Mouse (Mus musculus): ENCODE measurements around the gene Tead2. TPM values are rescaled to one million over a fixed set of nuclear protein-coding genes. Genes with fewer than 3 reads are reported as not detected.
"Not testable (repeated sequence)": the region's sequence is repeated elsewhere in the genome, so short reads cannot be mapped to it uniquely, and the experiment has no call there.

Gene Tead2
- polyA plus RNA-seq (2016; fragmentation: Nextera tagmentation; extraction: Ambion mirVana) = 324 and 370 TPM in 2 replicates

- under 1% methylated on average over 55 of the region's 55 CpGs for WGBS
- Histone ChIP-seq H3K4me1 (replicated peaks) (peaks cover 73% of the 10 kb centered on the region), H3K4me3 (peak within 1 kb of the TSS; percentile 81)
Observed at GRCm38 (mm10) chr7:45215673-45216441, at the start of gene Tead2. Gene Tead2, plus strand, starts transcription at chr7:45215753.

GRCm38 (mm10) chr7:45166950-45167401 is 48.6 kb upstream of the Tead2 start:
- 26% methylated on average over 10 of the region's 10 CpGs for WGBS

More at GRCm38 (mm10) chr7:45215673-45216441, at the start of gene Tead2:
- Histone ChIP-seq H3K27me3 (ENCODE audit: insufficient read depth, poor library complexity, severe bottlenecking) (peaks cover 17% of the 10 kb centered on the region), H3K36me3 (peaks cover 40% of the 10 kb centered on the region), H3K27ac (peak within 1 kb of the TSS; percentile 100), H3K9me3 (no peaks in the 10 kb centered on the region)
- peak; percentile 84 for DNase-seq (ENCODE audit: low spot score)

GRCm38 (mm10) chr7:45167761-45168445 is 47.6 kb upstream of the Tead2 start:
- H3K27me3 ChIP-seq (ENCODE audit: insufficient read depth, poor library complexity, severe bottlenecking) = peaks cover 100% of the 10 kb centered on the region
- H3K9me3 ChIP-seq = peaks cover 38% of the 10 kb centered on the region
- H3K36me3 ChIP-seq = no peaks in the 10 kb centered on the region
- peaks cover 30% of the 10 kb centered on the region for H3K4me1 ChIP-seq (replicated peaks)
- DNase-seq (ENCODE audit: low spot score) = no peak
- H3K4me3 ChIP-seq = peak overlapping the region; percentile 16; the same call in 1 of the 2 replicates
- H3K27ac ChIP-seq = peak overlapping the region; percentile 66
- WGBS = 2% methylated on average over 19 of the region's 19 CpGs

More at GRCm38 (mm10) chr7:45166950-45167401, 48.6 kb upstream of the Tead2 start:
- Histone ChIP-seq H3K4me3 (peak overlapping the region; percentile 16; the same call in 1 of the 2 replicates), H3K27ac (peak overlapping the region; percentile 51; the same call in 1 of the 2 replicates), H3K4me1 (replicated peaks) (peaks cover 38% of the 10 kb centered on the region), H3K36me3 (no peaks in the 10 kb centered on the region), H3K27me3 (ENCODE audit: insufficient read depth, poor library complexity, severe bottlenecking) (peaks cover 98% of the 10 kb centered on the region), H3K9me3 (peaks cover 31% of the 10 kb centered on the region)
- DNase-seq (ENCODE audit: low spot score) = no peak

- 6% methylated on average over 24 of the region's 24 CpGs for WGBS
- H3K36me3 ChIP-seq = no peaks in the 10 kb centered on the region
- H3K9me3 ChIP-seq = peaks cover 39% of the 10 kb centered on the region
- no peak for DNase-seq (ENCODE audit: low spot score)
- peaks cover 28% of the 10 kb centered on the region for H3K4me1 ChIP-seq (replicated peaks)
- no peak overlapping the region; the same call in 1 of the 2 replicates for H3K27ac ChIP-seq
- peaks cover 99% of the 10 kb centered on the region for H3K27me3 ChIP-seq (ENCODE audit: insufficient read depth, poor library complexity, severe bottlenecking)
- H3K4me3 ChIP-seq = 0 out of 2 replicates have a peak overlapping the region, but pooled peaks have one; percentile 2
Observed at GRCm38 (mm10) chr7:45168656-45169055, 46.9 kb upstream of the Tead2 start.

- H3K27me3 ChIP-seq (ENCODE audit: insufficient read depth, poor library complexity, severe bottlenecking) = peaks cover 99% of the 10 kb centered on the region
- no peaks in the 10 kb centered on the region for H3K36me3 ChIP-seq
- no peak overlapping the region for H3K27ac ChIP-seq
- H3K4me3 ChIP-seq = no peak overlapping the region
- H3K9me3 ChIP-seq = peaks cover 39% of the 10 kb centered on the region
- H3K4me1 ChIP-seq (replicated peaks) = peaks cover 22% of the 10 kb centered on the region
- DNase-seq (ENCODE audit: low spot score) = no peak
- 91% methylated on average over 3 of the region's 3 CpGs for WGBS
Observed at GRCm38 (mm10) chr7:45169495-45169894, 46.1 kb upstream of the Tead2 start.

GRCm38 (mm10) chr7:45172974-45173373 is 42.6 kb upstream of the Tead2 start:
- no peak for DNase-seq (ENCODE audit: low spot score)
- Histone ChIP-seq H3K4me3 (no peak overlapping the region), H3K36me3 (no peaks in the 10 kb centered on the region), H3K9me3 (peaks cover 39% of the 10 kb centered on the region), H3K27me3 (ENCODE audit: insufficient read depth, poor library complexity, severe bottlenecking) (peaks cover 99% of the 10 kb centered on the region), H3K27ac (no peak overlapping the region), H3K4me1 (replicated peaks) (peaks cover 38% of the 10 kb centered on the region)
- 57% methylated on average over 7 of the region's 7 CpGs for WGBS

- Histone ChIP-seq H3K27me3 (ENCODE audit: insufficient read depth, poor library complexity, severe bottlenecking) (peaks cover 99% of the 10 kb centered on the region), H3K9me3 (peaks cover 38% of the 10 kb centered on the region), H3K4me1 (replicated peaks) (peaks cover 30% of the 10 kb centered on the region)
- not testable (repeated sequence) for H3K4me3 ChIP-seq; H3K36me3 ChIP-seq; DNase-seq (ENCODE audit: low spot score); H3K27ac ChIP-seq
- WGBS = 52% methylated on average over 1 of the region's 1 CpGs
Observed at GRCm38 (mm10) chr7:45173772-45174171, 41.8 kb upstream of the Tead2 start.

- WGBS = 3% methylated on average over 29 of the region's 29 CpGs
- Histone ChIP-seq H3K27ac (0 out of 2 replicates have a peak overlapping the region, but pooled peaks have one; percentile 46), H3K4me3 (peak overlapping the region; percentile 35), H3K9me3 (peaks cover 28% of the 10 kb centered on the region), H3K4me1 (replicated peaks) (peaks cover 28% of the 10 kb centered on the region), H3K36me3 (no peaks in the 10 kb centered on the region), H3K27me3 (ENCODE audit: insufficient read depth, poor library complexity, severe bottlenecking) (peaks cover 99% of the 10 kb centered on the region)
- no peak for DNase-seq (ENCODE audit: low spot score)
Observed at GRCm38 (mm10) chr7:45174567-45175280, 40.8 kb upstream of the Tead2 start.

- H3K4me1 ChIP-seq (replicated peaks) = peaks cover 28% of the 10 kb centered on the region
- peaks cover 99% of the 10 kb centered on the region for H3K27me3 ChIP-seq (ENCODE audit: insufficient read depth, poor library complexity, severe bottlenecking)
- WGBS = 4% methylated on average over 13 of the region's 13 CpGs
- H3K4me3 ChIP-seq = peak overlapping the region; percentile 38; the same call in 1 of the 2 replicates
- H3K27ac ChIP-seq = no peak overlapping the region
- no peak for DNase-seq (ENCODE audit: low spot score)
- peaks cover 22% of the 10 kb centered on the region for H3K9me3 ChIP-seq
- no peaks in the 10 kb centered on the region for H3K36me3 ChIP-seq
Observed at GRCm38 (mm10) chr7:45175398-45175797, 40.2 kb upstream of the Tead2 start.

GRCm38 (mm10) chr7:45175929-45176328 is 39.6 kb upstream of the Tead2 start:
- no peak overlapping the region for H3K27ac ChIP-seq
- WGBS = 3% methylated on average over 23 of the region's 23 CpGs

GRCm38 (mm10) chr7:45176356-45176755 is 39.2 kb upstream of the Tead2 start:
- peaks cover 99% of the 10 kb centered on the region for H3K27me3 ChIP-seq (ENCODE audit: insufficient read depth, poor library complexity, severe bottlenecking)
- no peak overlapping the region for H3K27ac ChIP-seq
- peak overlapping the region; percentile 38 for H3K4me3 ChIP-seq
- WGBS = 4% methylated on average over 31 of the region's 31 CpGs
- no peak for DNase-seq (ENCODE audit: low spot score)
- no peaks in the 10 kb centered on the region for H3K36me3 ChIP-seq
- peaks cover 13% of the 10 kb centered on the region; the same call in 1 of the 2 replicates for H3K9me3 ChIP-seq
- H3K4me1 ChIP-seq (replicated peaks) = peaks cover 34% of the 10 kb centered on the region

More at GRCm38 (mm10) chr7:45175929-45176328, 39.6 kb upstream of the Tead2 start:
- no peaks in the 10 kb centered on the region for H3K36me3 ChIP-seq
- no peak for DNase-seq (ENCODE audit: low spot score)
- H3K27me3 ChIP-seq (ENCODE audit: insufficient read depth, poor library complexity, severe bottlenecking) = peaks cover 99% of the 10 kb centered on the region
- peaks cover 30% of the 10 kb centered on the region for H3K4me1 ChIP-seq (replicated peaks)
- H3K4me3 ChIP-seq = peak overlapping the region; percentile 38
- peaks cover 16% of the 10 kb centered on the region; the same call in 1 of the 2 replicates for H3K9me3 ChIP-seq

- peaks cover 51% of the 10 kb centered on the region for H3K4me1 ChIP-seq (replicated peaks)
- H3K27ac ChIP-seq = no peak overlapping the region
- 19% methylated on average over 7 of the region's 7 CpGs for WGBS
- H3K4me3 ChIP-seq = no peak overlapping the region
- DNase-seq (ENCODE audit: low spot score) = no peak
- H3K9me3 ChIP-seq = no peaks in the 10 kb centered on the region
- H3K36me3 ChIP-seq = no peaks in the 10 kb centered on the region
- H3K27me3 ChIP-seq (ENCODE audit: insufficient read depth, poor library complexity, severe bottlenecking) = peaks cover 99% of the 10 kb centered on the region
Observed at GRCm38 (mm10) chr7:45178550-45178949, 37.0 kb upstream of the Tead2 start.

Data from hindbrain, embryonic 10.5 days (tissue).